Mouse (Mus musculus) frontal cortex, postnatal 25 days (tissue): ENCODE data around the gene Prcp.
"Not testable (repeated sequence)": the region's sequence is repeated elsewhere in the genome, so short reads cannot be mapped to it uniquely, and the experiment has no call there.

Source experiments
- DNase-seq, 2 experiments: peaks; one replicate each; pipeline ENCODE4 v3.0.0; 2022; ENCODE audit warnings: low spot score in 2 of 2

The Prcp gene

GRCm38 (mm10) chr7:92978720-92979119 lies 104.5 kb downstream of the Prcp start:
- DNase-seq = not testable (repeated sequence)

- DNase-seq = no peak
Observed at GRCm38 (mm10) chr7:92980741-92981140, 106.5 kb downstream of the Prcp start.

- DNase-seq = no peak
Observed at GRCm38 (mm10) chr7:92981864-92982263, 107.6 kb downstream of the Prcp start.
